Mouse (Mus musculus) heart, adult 2 months (tissue): ENCODE results near the gene Gm5485.

Experiments
- CTCF ChIP-seq: fragments of 200-600 bp; IDR thresholded peaks from 2 replicates; pipeline ENCODE4 v1.8.1; 2022; ENCODE audit warnings: antibody characterized with exemption, mild to moderate bottlenecking, moderate library complexity
- EP300 ChIP-seq: fragments of 200-500 bp; IDR thresholded peaks from 2 replicates; pipeline ENCODE4 v1.6.1; 2011; ENCODE audit warnings: low read depth, low read length, control low read depth; ENCODE audit not compliant: insufficient read depth

DNA sequence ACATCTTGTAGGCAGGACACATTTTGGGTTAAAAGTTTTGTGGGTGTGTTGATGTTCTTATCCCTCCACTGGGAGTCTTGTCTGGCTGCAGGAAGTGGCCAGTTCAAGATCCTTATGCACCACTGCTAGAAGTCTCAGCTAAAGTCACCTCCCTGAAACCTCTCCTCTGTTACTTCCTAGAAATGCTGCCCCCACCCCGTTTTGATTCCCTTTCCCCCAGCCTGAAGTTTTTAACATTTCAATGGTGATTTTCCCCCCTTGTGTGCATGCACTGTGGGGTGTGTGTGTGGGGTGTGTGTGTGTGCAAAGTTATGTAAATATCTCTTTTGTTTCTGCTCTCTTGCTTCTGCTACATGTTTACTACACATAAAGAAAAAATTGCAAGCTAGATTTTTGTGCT, 23.2 kb upstream of the Gm5485 start:
- TF ChIP-seq CTCF, result no peak
- no peak for TF ChIP-seq EP300
